Mouse (Mus musculus) brain, embryonic 14.5 days (tissue): ENCODE measurements at regions not wholly inside any gene's neighbourhood (a gene's known extent, or its start where the extent isn't known, plus 50 kb on each side); places are given as distances from the start of the nearest gene placed in this dataset.

Source experiments
- CTCF ChIP-seq: fragments of 200-500 bp; IDR thresholded peaks from 2 replicates; pipeline ENCODE4 v1.5.1; 2012; ENCODE audit warnings: inconsistent platforms, mild to moderate bottlenecking, moderate library complexity, borderline replicate concordance; ENCODE audit not compliant: insufficient read depth, insufficient read length; ENCODE audit errors: extremely low read depth
- POLR2A ChIP-seq: fragments of 200-500 bp; IDR thresholded peaks from 2 replicates; pipeline ENCODE4 v1.6.1; 2012; ENCODE audit warnings: mild to moderate bottlenecking, inconsistent platforms, borderline replicate concordance; ENCODE audit not compliant: poor library complexity, insufficient read depth, insufficient read length, severe bottlenecking; ENCODE audit errors: extremely low read depth

GRCm38 (mm10) chr6:51119691-51120302 lies 312.7 kb upstream of the Nfe2l3 start:
- TF ChIP-seq POLR2A (no peak), CTCF (no peak)
